Mouse (Mus musculus) ES-E14 (cell line): ENCODE data around the gene Slc44a1. TPM values are rescaled to one million over a fixed set of nuclear protein-coding genes. Genes with fewer than 3 reads are reported as not detected.
A peak's percentile ranks its signal among the peaks of the same experiment; 100 is the strongest.

ENCODE experiments used
- DNase-seq: peaks from one replicate; pipeline ENCODE4 v3.0.0-alpha.2; 2013; ENCODE audit warnings: low read depth, low spot score
- H3K27ac ChIP-seq: 2 replicates; pipeline ENCODE4 v1.5.1; 2012; ENCODE audit warnings: low read depth, mild to moderate bottlenecking, low read length, moderate library complexity, mixed read lengths; ENCODE audit not compliant: poor library complexity, insufficient read depth, severe bottlenecking
- H3K36me3 ChIP-seq: 2 replicates; pipeline ENCODE4 v1.6.1; 2012; ENCODE audit warnings: mild to moderate bottlenecking, low read length, moderate library complexity, mixed read lengths; ENCODE audit not compliant: control insufficient read depth, poor library complexity, insufficient read depth, severe bottlenecking
- H3K4me1 ChIP-seq, 2 experiments: fragments of 150-350 bp in 1 of 2; sonication (generic) in 1 of 2; 2 replicates each; pipeline ENCODE4 v1.6.1; 2012; ENCODE audit warnings: low read length in 2 of 2, mild to moderate bottlenecking in 1 of 2, mixed read lengths in 1 of 2; ENCODE audit not compliant: control insufficient read depth in 2 of 2, insufficient read depth in 2 of 2, poor library complexity in 1 of 2
- H3K4me3 ChIP-seq, 2 experiments: fragments of 150-350 bp in 1 of 2; sonication (generic) in 1 of 2; 2 replicates each; pipeline ENCODE4 v1.5.1; 2012; ENCODE audit warnings: low read length in 2 of 2, low read depth in 1 of 2, mild to moderate bottlenecking in 1 of 2, mixed read lengths in 1 of 2; ENCODE audit not compliant: insufficient read depth in 1 of 2, poor library complexity in 1 of 2, severe bottlenecking in 1 of 2
- H3K9ac ChIP-seq: 2 replicates; pipeline ENCODE4 v1.6.1; 2012; ENCODE audit warnings: low read depth, mild to moderate bottlenecking, low read length, mixed read lengths; ENCODE audit not compliant: poor library complexity, insufficient read depth, severe bottlenecking
- H3K9me3 ChIP-seq: fragments of 150-350 bp; sonication (generic); 2 replicates; pipeline ENCODE4 v1.6.1; 2012; ENCODE audit warnings: low read depth, mild to moderate bottlenecking, low read length; ENCODE audit not compliant: control insufficient read depth, insufficient read depth
- CHD2 ChIP-seq: IDR thresholded peaks from 2 replicates; pipeline ENCODE4 v1.6.1; 2014; ENCODE audit warnings: mild to moderate bottlenecking, low read depth, low read length, inconsistent platforms
- HCFC1 ChIP-seq: IDR thresholded peaks from 2 replicates; pipeline ENCODE4 v1.6.1; 2012; ENCODE audit warnings: low read length, inconsistent platforms, borderline replicate concordance; ENCODE audit not compliant: insufficient read depth
- MAFK ChIP-seq: IDR thresholded peaks from 2 replicates; pipeline ENCODE4 v1.6.1; 2014; ENCODE audit warnings: mild to moderate bottlenecking, low read depth, low read length, inconsistent platforms; ENCODE audit not compliant: insufficient read depth
- ZC3H11A ChIP-seq: IDR thresholded peaks from 2 replicates; pipeline ENCODE4 v1.6.1; 2012; ENCODE audit warnings: low read depth, mild to moderate bottlenecking, inconsistent platforms, low read length, borderline replicate concordance
- ZNF384 ChIP-seq: IDR thresholded peaks from 2 replicates; pipeline ENCODE4 v1.6.1; 2012; ENCODE audit warnings: low read depth, low read length, inconsistent platforms
- in situ Hi-C, 2 experiments: fragments of 600-800 bp; cut with MboI; formaldehyde crosslinking; loops; one replicate each; pipeline ENCODE4 v1.15.1; 2025; ENCODE audit warnings: low sequenced_read_pairs in 2 of 2, inconsistent platforms in 1 of 2; ENCODE audit not compliant: unreplicated experiment in 2 of 2
- total RNA-seq: library from RNA; depleted of rRNA; stranded (reverse); fragments of 300-350 nt; gene quantifications from 2 replicates; pipeline ENCODE4 v1.2.3, GENCODE M21; 2012

Slc44a1 gene
- total RNA-seq, 1 experiment: 48.0 TPM

GRCm38 (mm10) chr4:53543421-53543820, 103.2 kb downstream of the Slc44a1 start:
- Histone ChIP-seq H3K27ac (peak overlapping the region; percentile 11; the same call in 1 of the 2 replicates), H3K4me3 (no peak overlapping the region), H3K9me3 (no peaks in the 10 kb centered on the region), H3K4me1 (no peaks in the 10 kb centered on the region), H3K9ac (no peak overlapping the region), H3K36me3 (peaks cover 8% of the 10 kb centered on the region; the same call in 1 of the 2 replicates)
- in situ Hi-C loops: no loop called here
- TF ChIP-seq ZC3H11A (no peak), MAFK (no peak), ZNF384 (no peak), HCFC1 (no peak), CHD2 (no peak)
- DNase-seq: no peak

GRCm38 (mm10) chr4:53544889-53545288, 104.7 kb downstream of the Slc44a1 start:
- TF ChIP-seq ZC3H11A (no peak), ZNF384 (no peak), HCFC1 (no peak), MAFK (no peak), CHD2 (no peak)
- Histone ChIP-seq H3K36me3 (peaks cover 8% of the 10 kb centered on the region; the same call in 1 of the 2 replicates), H3K9ac (no peak overlapping the region), H3K4me3 (no peak overlapping the region), H3K9me3 (no peaks in the 10 kb centered on the region), H3K4me1 (no peaks in the 10 kb centered on the region), H3K27ac (no peak overlapping the region)
- in situ Hi-C loops: no loop called here
- DNase-seq: no peak

GRCm38 (mm10) chr4:53547381-53547780, 107.2 kb downstream of the Slc44a1 start:
- H3K27ac ChIP-seq: no peak overlapping the region
- TF ChIP-seq MAFK: no peak
- TF ChIP-seq ZNF384: no peak
- TF ChIP-seq CHD2: no peak
- TF ChIP-seq HCFC1: no peak
- TF ChIP-seq ZC3H11A: no peak
- no peak overlapping the region for H3K9ac ChIP-seq
- no peaks in the 10 kb centered on the region for H3K4me1 ChIP-seq
- DNase-seq: no peak
- in situ Hi-C loops: no loop called here
- peaks cover 8% of the 10 kb centered on the region; the same call in 1 of the 2 replicates for H3K36me3 ChIP-seq
- H3K4me3 ChIP-seq: no peak overlapping the region
- H3K9me3 ChIP-seq: no peaks in the 10 kb centered on the region

DNA sequence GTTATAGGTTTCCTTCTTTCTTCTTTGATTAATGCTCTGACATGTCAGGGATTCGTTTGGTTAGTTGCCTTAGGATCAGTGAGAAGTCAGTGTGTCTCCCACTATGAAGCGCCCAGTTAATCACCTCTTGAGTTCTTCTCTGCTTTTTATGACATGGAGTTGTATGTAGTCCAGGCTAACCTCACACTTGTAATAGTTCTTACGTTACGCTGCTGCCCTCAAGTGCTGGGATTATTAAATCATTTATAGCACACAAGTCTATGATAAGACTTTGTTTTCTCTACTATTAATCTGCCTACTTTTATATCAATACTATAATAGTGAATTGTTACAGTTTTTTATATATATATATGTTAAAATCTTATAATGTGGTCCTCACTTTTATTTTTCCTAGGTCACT, 109.2 kb downstream of the Slc44a1 start:
- TF ChIP-seq ZNF384 (no peak), MAFK (no peak), HCFC1 (no peak), ZC3H11A (no peak), CHD2 (no peak)
- in situ Hi-C loops: no loop called here
- no peak for DNase-seq
- H3K9ac ChIP-seq: no peak overlapping the region
- no peak overlapping the region for H3K27ac ChIP-seq
- H3K36me3 ChIP-seq: peaks cover 10% of the 10 kb centered on the region; the same call in 1 of the 2 replicates
- H3K4me3 ChIP-seq: no peak overlapping the region
- no peaks in the 10 kb centered on the region for H3K9me3 ChIP-seq
- H3K4me1 ChIP-seq: no peaks in the 10 kb centered on the region

GRCm38 (mm10) chr4:53564618-53565017, 124.4 kb downstream of the Slc44a1 start:
- no peak for DNase-seq

More at GRCm38 (mm10) chr4:53564618-53565017, 124.4 kb downstream of the Slc44a1 start:
- no peaks in the 10 kb centered on the region for H3K4me1 ChIP-seq
- H3K9me3 ChIP-seq: no peaks in the 10 kb centered on the region
- H3K27ac ChIP-seq: no peak overlapping the region
- peaks cover 8% of the 10 kb centered on the region; the same call in 1 of the 2 replicates for H3K36me3 ChIP-seq
- in situ Hi-C loops: no loop called here
- no peak overlapping the region for H3K9ac ChIP-seq
- H3K4me3 ChIP-seq: no peak overlapping the region
- TF ChIP-seq MAFK: no peak
- no peak for TF ChIP-seq CHD2
- TF ChIP-seq HCFC1: no peak
- no peak for TF ChIP-seq ZNF384
- no peak for TF ChIP-seq ZC3H11A
